Mouse (Mus musculus) limb, embryonic 11.5 days (tissue): ENCODE measurements around the gene Tor3a. TPM values are rescaled to one million over a fixed set of nuclear protein-coding genes. Genes with fewer than 3 reads are reported as not detected.

Source experiments
- ATAC-seq: fragments of 200-750 bp; cut with Nextera tagmentation; 2 replicates; pipeline ENCODE4 v1.8.0; 2017; ENCODE audit warnings: low read depth; ENCODE audit not compliant: insufficient number of reproducible peaks, low FRiP score, low TSS enrichment
- DNase-seq: peaks from one replicate; pipeline ENCODE4 v3.0.0-alpha.2; 2015; ENCODE audit warnings: low spot score
- H3K27ac ChIP-seq: fragments of 300-500 bp; sonication (generic); replicated peaks from 2 replicates; pipeline ENCODE4 v1.5.1; 2014; ENCODE audit warnings: low read depth, mild to moderate bottlenecking, low read length
- H3K27me3 ChIP-seq: fragments of 300-500 bp; sonication (generic); 2 replicates; pipeline ENCODE4 v1.6.1; 2014; ENCODE audit warnings: mild to moderate bottlenecking, low read length, mixed read lengths; ENCODE audit not compliant: control insufficient read depth, insufficient read depth
- H3K36me3 ChIP-seq: fragments of 300-500 bp; sonication (generic); 2 replicates; pipeline ENCODE4 v1.6.1; 2014; ENCODE audit warnings: mild to moderate bottlenecking, low read length, moderate library complexity, mixed read lengths; ENCODE audit not compliant: control insufficient read depth, insufficient read depth
- H3K4me1 ChIP-seq: fragments of 300-500 bp; sonication (generic); 2 replicates; pipeline ENCODE4 v1.6.1; 2014; ENCODE audit warnings: low read length, mixed read lengths; ENCODE audit not compliant: control insufficient read depth, insufficient read depth
- H3K4me2 ChIP-seq: fragments of 300-500 bp; sonication (generic); 2 replicates; pipeline ENCODE4 v1.6.1; 2014; ENCODE audit warnings: low read depth, mild to moderate bottlenecking, moderate library complexity; ENCODE audit not compliant: severe bottlenecking
- H3K4me3 ChIP-seq: fragments of 300-500 bp; sonication (generic); 2 replicates; pipeline ENCODE4 v1.5.1; 2014; ENCODE audit warnings: low read depth, low read length
- H3K9ac ChIP-seq: fragments of 300-500 bp; sonication (generic); 2 replicates; pipeline ENCODE4 v1.6.1; 2014; ENCODE audit warnings: mild to moderate bottlenecking, low read length
- H3K9me3 ChIP-seq: fragments of 300-500 bp; sonication (generic); 2 replicates; pipeline ENCODE4 v1.6.1; 2016; ENCODE audit warnings: low read length; ENCODE audit not compliant: control insufficient read depth
- WGBS: fragments of 180-500 bp; shearing (Covaris S2); extraction: QIAGEN DNeasy Blood & Tissue Kit; methylation state at CpG from one replicate; pipeline ENCODE4 v1.1.7; 2014; 5-methylcytosine and 5-hydroxymethylcytosine counted together
- polyA plus RNA-seq: library from polyadenylated mRNA; unstranded; fragments of >200 nt; fragmentation: Nextera tagmentation; extraction: Ambion mirVana; gene quantifications from 2 replicates; pipeline ENCODE4 v1.2.1, GENCODE M21; 2014

Tor3a gene
- polyA plus RNA-seq, 1 experiment from 2014 or later, result 10.0 TPM

GRCm38 (mm10) chr1:156676596-156676995 is 2.4 kb upstream of the Tor3a start:
- Histone ChIP-seq H3K4me1 (0 out of 2 replicates have a peak, but pooled peaks cover 4% of the 10 kb centered on the region), H3K9ac (no peak overlapping the region), H3K27me3 (0 out of 2 replicates have a peak, but pooled peaks cover 3% of the 10 kb centered on the region), H3K9me3 (no peaks in the 10 kb centered on the region), H3K27ac (no peak overlapping the region), H3K4me3 (no peak overlapping the region), H3K36me3 (0 out of 2 replicates have a peak, but pooled peaks cover 2% of the 10 kb centered on the region), H3K4me2 (no peak overlapping the region)
- DNase-seq (no peak), ATAC-seq (no peak)
- WGBS, result 92% methylated on average over 5 of the region's 5 CpGs

- no peak overlapping the region for H3K4me2 ChIP-seq
- WGBS, result 39% methylated on average over 12 of the region's 12 CpGs
- 0 out of 2 replicates have a peak, but pooled peaks cover 2% of the 10 kb centered on the region for H3K36me3 ChIP-seq
- H3K4me3 ChIP-seq, result no peak overlapping the region
- no peaks in the 10 kb centered on the region for H3K9me3 ChIP-seq
- ATAC-seq (no peak), DNase-seq (peak; percentile 81)
- no peak overlapping the region for H3K27ac ChIP-seq
- H3K27me3 ChIP-seq, result 0 out of 2 replicates have a peak, but pooled peaks cover 3% of the 10 kb centered on the region
- 0 out of 2 replicates have a peak, but pooled peaks cover 4% of the 10 kb centered on the region for H3K4me1 ChIP-seq
- no peak overlapping the region for H3K9ac ChIP-seq
Measured at GRCm38 (mm10) chr1:156676171-156676570, 2.0 kb upstream of the Tor3a start.

- DNase-seq (peak; percentile 56), ATAC-seq (no peak)
- Histone ChIP-seq H3K27ac (no peak overlapping the region), H3K9me3 (no peaks in the 10 kb centered on the region), H3K9ac (peak overlapping the region; percentile 62), H3K27me3 (0 out of 2 replicates have a peak, but pooled peaks cover 3% of the 10 kb centered on the region), H3K4me3 (peak overlapping the region; percentile 50), H3K4me2 (peak overlapping the region; percentile 98), H3K36me3 (no peaks in the 10 kb centered on the region), H3K4me1 (peaks cover 4% of the 10 kb centered on the region; the same call in 1 of the 2 replicates)
- WGBS, result 3% methylated on average over 29 of the region's 29 CpGs
Measured at GRCm38 (mm10) chr1:156673476-156674194, 521 bp downstream of the Tor3a start.

GRCm38 (mm10) chr1:156672720-156673475 is 1.3 kb downstream of the Tor3a start:
- peaks cover 8% of the 10 kb centered on the region; the same call in 1 of the 2 replicates for H3K4me1 ChIP-seq
- no peaks in the 10 kb centered on the region for H3K36me3 ChIP-seq
- H3K9ac ChIP-seq, result no peak overlapping the region
- H3K27ac ChIP-seq, result no peak overlapping the region
- whole genome bisulfite sequencing, result 12% methylated on average over 14 of the region's 14 CpGs
- H3K9me3 ChIP-seq, result no peaks in the 10 kb centered on the region
- peak overlapping the region; percentile 98 for H3K4me2 ChIP-seq
- no peak for ATAC-seq
- no peak for DNase-seq
- H3K4me3 ChIP-seq, result peak overlapping the region; percentile 50; the same call in 1 of the 2 replicates
- H3K27me3 ChIP-seq, result 0 out of 2 replicates have a peak, but pooled peaks cover 3% of the 10 kb centered on the region

GRCm38 (mm10) chr1:156671921-156672320 is 2.2 kb downstream of the Tor3a start:
- H3K4me2 ChIP-seq, result no peak overlapping the region
- no peak overlapping the region for H3K4me3 ChIP-seq
- H3K9me3 ChIP-seq, result no peaks in the 10 kb centered on the region
- ATAC-seq (no peak), DNase-seq (no peak)
- H3K36me3 ChIP-seq, result no peaks in the 10 kb centered on the region
- H3K9ac ChIP-seq, result no peak overlapping the region
- H3K27ac ChIP-seq, result no peak overlapping the region
- 81% methylated on average over 3 of the region's 3 CpGs for WGBS
- peaks cover 8% of the 10 kb centered on the region; the same call in 1 of the 2 replicates for H3K4me1 ChIP-seq
- 0 out of 2 replicates have a peak, but pooled peaks cover 3% of the 10 kb centered on the region for H3K27me3 ChIP-seq

GRCm38 (mm10) chr1:156669208-156669983 is 4.8 kb downstream of the Tor3a start:
- Histone ChIP-seq H3K9me3 (no peaks in the 10 kb centered on the region), H3K27me3 (0 out of 2 replicates have a peak, but pooled peaks cover 2% of the 10 kb centered on the region), H3K4me1 (peaks cover 8% of the 10 kb centered on the region; the same call in 1 of the 2 replicates), H3K36me3 (no peaks in the 10 kb centered on the region), H3K27ac (peak overlapping the region; percentile 32; the same call in 1 of the 2 replicates), H3K4me2 (no peak overlapping the region), H3K9ac (no peak overlapping the region), H3K4me3 (no peak overlapping the region)
- ATAC-seq (peak; percentile 55), DNase-seq (no peak)
- 41% methylated on average over 11 of the region's 11 CpGs for WGBS

DNA sequence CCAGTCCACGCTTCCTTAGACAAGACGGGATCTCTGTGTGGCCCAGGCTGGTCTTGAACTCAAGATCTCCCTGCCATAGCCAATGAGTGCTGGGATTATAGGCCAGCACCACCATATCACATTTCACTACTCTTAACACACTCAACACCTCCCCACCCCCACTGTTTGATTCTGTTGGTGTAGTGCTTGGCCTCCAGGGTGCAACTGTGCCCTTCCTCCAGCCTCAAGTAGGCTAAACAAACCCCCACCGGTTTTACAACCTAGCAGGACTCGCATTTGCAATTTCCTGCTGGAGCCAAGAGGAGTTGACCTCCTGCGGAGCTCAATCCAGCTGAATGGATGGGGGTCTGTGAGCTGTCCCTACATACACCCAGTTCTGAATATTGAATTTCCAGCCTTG is 5.6 kb downstream of the Tor3a start:
- ATAC-seq, result peak; percentile 49
- Histone ChIP-seq H3K9ac (no peak overlapping the region), H3K4me2 (no peak overlapping the region), H3K4me1 (peaks cover 5% of the 10 kb centered on the region; the same call in 1 of the 2 replicates), H3K4me3 (no peak overlapping the region), H3K9me3 (no peaks in the 10 kb centered on the region), H3K36me3 (no peaks in the 10 kb centered on the region), H3K27ac (0 out of 2 replicates have a peak overlapping the region, but pooled peaks have one; percentile 32), H3K27me3 (no peaks in the 10 kb centered on the region)
- peak; percentile 60 for DNase-seq
- WGBS, result 17% methylated on average over 5 of the region's 5 CpGs
